Mouse (Mus musculus) heart, postnatal 4 days (tissue): ENCODE data around the gene Thra. TPM values are rescaled to one million over a fixed set of nuclear protein-coding genes. Genes with fewer than 3 reads are reported as not detected.
A peak's percentile ranks its signal among the peaks of the same experiment; 100 is the strongest.

ENCODE experiments used
- DNase-seq: peaks from one replicate; pipeline ENCODE4 v3.0.0; 2021
- total RNA-seq, 2 experiments: library from RNA; stranded (reverse); gene quantifications; 2 replicates each; pipeline ENCODE4 v1.2.3; 2021

The Thra gene
- total RNA-seq = 100 to 1,000 TPM; 171 to 183 TPM

DNA sequence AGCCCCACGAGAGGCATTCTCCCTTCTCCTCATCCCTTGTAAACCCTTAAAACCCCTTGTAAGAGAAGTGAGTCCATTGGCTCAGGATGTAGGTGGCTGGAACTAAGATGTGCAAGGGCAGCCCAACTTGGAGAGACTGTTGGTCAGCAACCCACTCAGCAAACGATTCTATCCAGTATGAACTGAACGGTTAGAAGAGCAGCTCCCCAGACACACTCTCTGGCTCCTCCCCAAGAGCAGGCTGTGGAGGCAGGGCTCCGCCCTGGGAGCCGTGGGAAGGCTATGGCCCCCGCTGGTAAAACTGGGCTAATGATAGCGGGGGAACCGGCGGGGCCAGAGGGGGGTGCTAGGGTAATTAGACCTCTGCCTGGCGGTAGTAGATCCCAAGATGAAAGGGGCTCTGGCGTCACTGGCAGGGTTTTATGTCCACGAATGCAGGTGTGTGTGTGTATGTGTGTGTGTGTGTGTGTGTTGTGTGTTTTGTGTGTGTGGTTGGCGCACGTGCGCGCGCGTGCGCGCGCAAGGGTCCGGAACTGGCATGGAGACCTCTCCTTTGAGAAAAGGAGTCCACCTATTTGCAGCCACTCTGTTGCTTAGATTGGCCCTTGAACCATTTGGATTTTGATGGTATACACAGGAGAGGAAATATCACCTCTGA is at the start of gene Thra:
Gene Thra (plus strand): TSS at position 246 of the 658 bp plus-strand sequence.
- peak; percentile 83 for DNase-seq

DNA sequence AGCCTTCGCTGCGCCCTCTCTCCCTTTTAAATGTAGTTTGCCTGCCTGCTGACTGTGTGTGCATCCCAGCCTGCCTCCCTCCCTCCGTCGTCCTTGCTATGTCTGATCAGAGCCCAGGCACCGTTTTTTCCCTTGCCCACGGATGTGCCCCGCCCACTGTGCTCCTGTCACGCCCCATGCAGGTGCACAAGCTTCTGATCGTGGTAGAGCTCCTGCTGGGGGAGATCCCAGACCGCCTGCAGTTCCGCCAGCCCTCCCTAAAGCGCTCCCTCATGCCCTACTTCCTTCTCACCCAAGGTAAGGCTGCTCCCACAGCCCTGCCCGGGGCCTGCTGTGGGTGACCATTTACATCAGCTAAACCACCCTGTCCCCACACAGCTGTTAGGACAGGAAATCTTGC is 47.2 kb upstream of the Thra start:
- no peak for DNase-seq

- DNase-seq = no peak
Measured at GRCm38 (mm10) chr11:98693746-98694145, 46.7 kb upstream of the Thra start.

DNA sequence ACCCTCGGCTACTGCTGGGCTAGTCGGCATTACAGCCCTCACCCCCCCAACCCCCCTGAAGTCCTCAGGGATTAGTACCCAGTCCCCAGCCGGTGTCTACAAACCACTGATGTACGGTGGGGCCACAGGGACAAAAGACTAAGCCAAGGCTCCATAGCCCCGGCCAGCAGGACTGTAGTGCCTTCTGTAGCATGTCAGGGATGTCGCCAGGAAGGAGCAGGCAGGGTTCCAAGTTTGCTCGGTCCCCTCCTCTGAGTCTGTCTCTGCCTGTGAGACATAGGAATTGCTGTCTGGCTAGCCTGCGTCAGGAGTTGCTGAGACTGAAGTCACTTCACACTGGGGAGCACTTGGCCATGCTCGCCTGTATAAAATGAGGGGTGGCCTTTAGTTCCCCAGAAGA is 46.1 kb upstream of the Thra start:
- DNase-seq = peak; percentile 52

- no peak for DNase-seq
Measured at GRCm38 (mm10) chr11:98695408-98695807, 45.0 kb upstream of the Thra start.

- peak; percentile 37 for DNase-seq
Measured at GRCm38 (mm10) chr11:98696454-98697216, 43.8 kb upstream of the Thra start.

DNA sequence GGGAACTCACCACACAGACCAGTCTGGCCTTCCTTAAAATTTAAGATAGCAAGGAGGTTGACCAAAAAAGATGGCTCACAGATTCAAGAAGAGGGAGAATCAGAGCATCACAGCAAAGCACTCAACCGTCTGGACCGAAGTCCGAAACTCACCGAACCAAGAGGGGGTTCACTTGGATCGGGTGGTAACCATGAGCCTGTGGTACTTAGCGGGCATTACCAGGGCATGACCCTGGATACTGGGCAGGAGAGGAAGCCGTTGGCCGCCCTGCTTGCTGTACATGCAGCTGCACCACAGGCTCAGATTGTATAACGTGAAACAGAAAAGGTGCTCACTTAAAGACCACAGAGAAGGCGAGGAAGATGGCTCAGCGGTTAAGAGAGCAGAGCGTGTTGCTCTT is 43.2 kb upstream of the Thra start:
- DNase-seq = no peak

DNA sequence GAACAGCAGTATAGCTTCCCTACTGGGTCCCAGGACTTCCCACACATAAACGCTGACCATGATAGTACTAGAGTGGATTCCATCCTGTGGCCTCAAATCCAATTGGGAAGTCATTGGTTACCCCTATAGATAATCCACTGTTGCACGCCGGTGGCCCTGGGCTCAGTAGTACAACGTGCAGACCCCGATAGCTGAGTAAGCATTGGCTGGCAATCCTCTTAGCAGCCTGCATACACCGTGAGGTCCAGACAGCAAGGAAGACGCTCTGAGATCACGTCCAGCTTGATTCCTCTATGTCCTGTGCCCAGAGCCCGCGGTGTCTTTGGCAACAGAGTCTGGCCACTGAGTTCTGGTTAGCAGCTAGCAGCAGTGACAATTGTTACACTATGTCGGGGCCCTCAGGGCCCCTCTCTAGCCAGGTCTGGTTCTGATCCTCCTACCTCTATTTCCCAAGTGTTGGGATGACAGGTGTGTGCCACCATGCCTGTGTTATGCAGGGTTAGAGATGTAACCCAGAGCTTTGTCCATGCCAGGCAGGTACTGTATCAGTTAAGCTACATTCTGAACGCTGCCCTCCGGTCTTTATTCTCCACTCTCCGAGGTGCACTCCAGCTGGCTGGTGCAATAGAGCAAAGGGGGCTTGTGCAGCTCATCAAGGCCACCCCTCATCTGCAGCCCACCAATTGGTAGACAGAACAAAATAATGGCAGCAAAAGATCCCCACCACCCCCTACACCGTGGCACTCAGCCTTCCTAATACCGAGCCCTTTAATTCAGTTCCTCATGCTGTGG is 41.4 kb upstream of the Thra start:
- DNase-seq = no peak

DNA sequence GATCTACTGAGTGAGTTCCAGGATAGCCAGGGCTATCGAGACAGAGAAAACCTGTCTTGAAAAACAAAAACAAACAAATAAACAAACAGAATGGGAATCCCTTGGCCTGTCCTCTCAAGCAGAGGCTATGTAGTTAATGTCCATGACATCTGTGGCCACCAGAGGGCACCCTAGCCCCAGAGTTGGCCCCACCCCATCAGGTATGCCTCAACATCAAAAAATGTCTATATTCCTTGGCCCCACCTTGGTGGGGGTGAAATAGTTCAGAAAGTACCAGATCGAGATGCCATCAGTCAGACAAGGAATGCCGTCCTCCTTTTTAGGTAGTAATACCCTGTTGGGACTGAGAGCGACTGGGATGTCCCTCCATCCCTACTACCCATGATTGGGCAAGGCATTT is 40.5 kb upstream of the Thra start:
- peak; percentile 86 for DNase-seq

DNA sequence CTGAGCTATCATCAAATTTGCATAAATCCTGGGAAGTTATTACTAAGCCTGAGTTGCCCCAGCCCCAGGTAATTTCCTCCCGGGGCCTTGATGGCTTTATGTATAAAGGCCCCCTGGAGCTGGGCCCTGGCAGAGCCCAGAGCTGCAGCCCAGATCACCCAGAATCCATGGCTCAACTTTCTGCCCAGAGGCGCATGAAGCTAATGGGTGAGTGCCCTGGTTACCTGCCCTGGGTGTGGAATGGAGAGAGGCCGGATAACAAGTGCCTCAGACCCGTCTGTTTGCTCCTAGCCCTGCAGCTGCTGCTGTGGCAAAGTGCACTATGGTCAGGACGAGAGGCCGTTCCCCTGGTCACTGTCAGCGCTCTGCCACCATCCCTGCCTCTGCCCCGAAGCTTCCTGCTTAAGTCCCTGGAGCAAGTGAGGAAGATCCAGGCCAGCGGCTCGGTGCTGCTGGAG is 39.2 kb upstream of the Thra start, which contains the start of gene Csf3:
Gene Csf3 (plus strand): TSS at position 51 of the 458 bp plus-strand sequence.
- DNase-seq = no peak

DNA sequence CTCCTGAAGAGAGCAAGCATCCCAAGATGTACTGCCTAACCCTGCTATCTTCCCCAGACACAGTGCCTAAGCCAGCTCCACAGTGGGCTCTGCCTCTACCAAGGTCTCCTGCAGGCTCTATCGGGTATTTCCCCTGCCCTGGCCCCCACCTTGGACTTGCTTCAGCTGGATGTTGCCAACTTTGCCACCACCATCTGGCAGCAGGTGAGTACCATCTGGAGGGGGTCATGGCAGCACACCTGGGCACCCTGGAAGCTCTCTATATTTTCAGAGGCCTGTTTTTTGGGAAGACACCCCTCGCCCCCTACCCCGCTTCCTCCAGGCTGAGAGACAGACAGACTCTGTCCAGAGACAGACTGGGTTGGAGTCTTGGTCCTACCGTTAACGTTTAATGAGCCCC is 38.1 kb upstream of the Thra start:
- DNase-seq = no peak

DNA sequence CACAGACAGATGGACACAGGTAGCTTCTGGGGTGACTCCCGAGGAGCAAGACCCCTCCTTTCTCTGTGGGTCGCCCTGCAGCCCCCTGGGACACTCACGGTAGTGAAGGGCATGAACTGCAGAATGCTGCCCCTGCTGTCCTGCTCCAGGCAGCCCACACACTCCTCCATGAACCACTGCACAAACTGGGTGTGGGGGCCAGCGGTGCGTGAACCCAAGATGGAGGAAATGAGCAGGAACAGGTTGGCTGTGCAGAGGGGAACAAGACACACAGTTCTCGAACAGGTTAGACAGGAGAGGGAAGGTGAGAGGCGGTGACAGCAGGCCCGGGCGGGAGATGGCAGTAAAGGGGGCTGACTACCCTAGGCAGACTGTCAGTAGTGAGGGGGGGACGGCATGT is 35.4 kb upstream of the Thra start:
- no peak for DNase-seq

DNA sequence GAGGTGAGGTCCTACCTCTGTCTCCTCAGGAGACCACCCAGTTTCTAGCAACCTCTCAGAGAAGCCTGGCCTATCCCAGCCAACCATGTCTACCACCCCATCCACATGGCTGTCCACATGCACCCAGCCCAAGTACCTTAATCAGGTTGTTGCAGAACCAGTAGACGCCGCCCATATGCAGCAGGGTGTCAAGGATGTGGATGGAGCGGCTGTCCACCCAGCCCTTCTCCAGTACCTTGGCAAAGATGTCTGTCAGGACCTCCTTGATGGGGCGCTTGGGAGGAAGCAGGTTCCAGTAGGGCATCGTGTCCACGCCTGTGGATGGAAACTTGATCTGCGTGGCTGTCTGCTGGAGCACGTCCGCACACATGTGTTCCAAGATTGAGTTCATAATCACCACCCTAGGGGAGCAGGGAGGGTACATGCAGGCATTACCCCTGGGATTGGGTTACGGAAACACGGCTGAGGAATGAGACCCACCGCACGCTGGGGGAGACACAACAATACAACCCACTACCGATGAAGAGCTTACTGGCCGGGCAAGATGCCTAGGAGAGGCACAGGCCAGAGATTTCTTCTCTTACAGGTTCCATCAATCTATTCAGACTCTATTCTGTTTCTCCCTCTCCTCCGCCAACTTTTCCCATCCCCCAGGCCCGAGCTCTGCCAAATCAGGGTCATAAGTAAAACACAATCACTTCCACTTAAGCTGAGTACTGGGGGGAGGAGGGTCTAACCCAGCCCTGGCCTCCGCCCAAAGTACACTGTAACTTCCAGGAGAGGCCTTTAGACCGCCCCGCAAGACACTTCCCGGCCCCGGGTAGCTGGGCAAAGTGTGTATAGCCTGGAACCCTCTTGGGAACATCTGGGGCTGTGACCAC is 32.8 kb upstream of the Thra start:
- peak; percentile 86 for DNase-seq

DNA sequence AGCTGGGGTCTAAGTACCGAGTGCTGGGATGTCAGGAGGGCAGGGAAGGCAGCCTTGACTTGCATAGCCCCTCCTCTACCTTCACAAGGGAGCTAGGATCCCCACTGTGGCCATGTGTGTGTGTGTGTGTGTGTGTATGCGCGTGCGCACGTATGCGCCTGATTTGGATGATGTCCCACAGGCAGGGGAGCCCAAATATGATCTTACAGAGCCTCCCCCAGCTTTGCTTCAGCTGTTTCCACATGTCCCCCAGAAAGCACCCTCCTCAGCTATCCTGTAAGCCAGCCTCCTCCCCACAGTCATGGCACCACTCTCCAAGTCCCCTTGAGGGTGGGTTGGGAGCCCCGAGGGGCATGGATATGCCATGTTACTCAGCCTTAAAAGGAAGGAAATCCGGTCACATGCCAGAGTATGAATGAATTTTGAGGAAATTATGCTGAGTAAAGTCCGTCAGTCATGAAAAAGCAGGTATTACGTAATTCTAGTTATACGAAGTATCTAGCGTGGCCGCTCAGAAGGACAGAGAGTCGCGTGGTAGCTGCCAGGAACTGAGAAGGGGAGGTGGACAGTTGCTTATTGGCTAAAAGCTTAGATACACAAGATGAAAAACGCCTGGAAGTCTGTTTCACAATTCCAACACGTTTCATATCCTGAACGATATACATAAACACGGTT is 32.0 kb upstream of the Thra start:
- DNase-seq = peak; percentile 51

- DNase-seq = peak; percentile 62
Measured at GRCm38 (mm10) chr11:98709001-98709741, 31.3 kb upstream of the Thra start.

DNA sequence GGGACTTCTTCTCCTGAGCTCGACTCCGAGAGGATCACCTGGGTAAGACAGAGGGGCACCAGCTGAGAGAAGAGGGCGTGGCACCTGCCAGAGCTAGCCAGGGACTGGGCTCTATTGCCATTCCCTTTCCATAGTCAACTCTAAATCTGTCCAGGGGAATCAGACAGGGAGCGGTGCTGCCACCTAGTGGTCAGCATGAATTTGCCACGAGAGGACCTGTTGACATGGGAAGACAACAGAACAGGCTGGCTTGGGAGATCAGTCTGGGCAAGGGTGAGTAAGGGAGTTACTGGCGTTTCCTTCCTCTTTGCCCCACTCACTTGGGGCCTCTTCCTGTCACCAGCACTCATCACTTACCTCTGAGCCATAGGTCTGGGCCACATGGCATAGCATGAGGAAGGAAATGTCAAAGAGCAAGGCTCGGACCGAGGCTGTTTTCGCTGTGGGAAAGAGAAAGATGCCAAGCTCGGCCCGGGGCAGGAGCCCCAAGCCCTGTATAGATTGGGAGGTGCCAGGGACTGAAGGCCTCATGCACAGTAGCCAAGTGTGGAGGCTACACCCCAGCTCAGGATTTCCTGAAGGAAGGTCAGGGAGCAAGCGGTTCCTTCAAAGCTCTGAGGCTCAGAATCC is 29.9 kb upstream of the Thra start:
- peak; percentile 92 for DNase-seq

GRCm38 (mm10) chr11:98711046-98711434 is 29.4 kb upstream of the Thra start:
- no peak for DNase-seq

- DNase-seq = peak; percentile 46
Measured at GRCm38 (mm10) chr11:98712009-98712408, 28.4 kb upstream of the Thra start.

DNA sequence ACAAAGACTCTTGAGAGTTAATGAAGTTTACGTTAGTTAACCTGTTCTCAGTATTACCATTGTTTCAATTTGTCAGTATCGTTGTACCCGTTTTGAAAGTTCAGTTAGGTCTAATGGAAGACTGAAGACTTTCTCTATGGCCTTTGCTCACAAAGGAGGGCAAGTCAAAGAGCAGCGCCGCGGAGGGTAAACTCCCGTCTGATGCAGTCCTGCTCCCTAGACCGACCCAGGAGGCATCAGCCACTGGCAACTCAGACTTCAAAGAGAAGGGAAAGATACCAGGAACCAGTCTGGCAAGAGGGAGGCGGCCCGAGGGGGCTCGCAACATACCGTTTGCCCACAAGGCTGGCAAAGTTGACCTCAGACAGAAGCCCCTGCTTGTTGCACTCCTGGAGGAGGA is 26.7 kb upstream of the Thra start:
- DNase-seq = no peak

GRCm38 (mm10) chr11:98715946-98716345 is 24.5 kb upstream of the Thra start:
- no peak for DNase-seq
